Mouse (Mus musculus) liver, embryonic 16.5 days (tissue): ENCODE measurements around the gene RPS10-NUDT3. TPM values are rescaled to one million over a fixed set of nuclear protein-coding genes. Genes with fewer than 3 reads are reported as not detected.

Experiments
- ATAC-seq: fragments of 200-750 bp; cut with Nextera tagmentation; 2 replicates; pipeline ENCODE4 v1.8.0; 2017; ENCODE audit warnings: low read depth, mild to moderate bottlenecking, moderate number of reproducible peaks, moderate library complexity
- H3K27ac ChIP-seq: fragments of 300-500 bp; sonication (generic); 2 replicates; pipeline ENCODE4 v1.5.1; 2014; ENCODE audit warnings: mild to moderate bottlenecking, low read length
- H3K27me3 ChIP-seq: fragments of 300-500 bp; sonication (generic); 2 replicates; pipeline ENCODE4 v1.6.1; 2014; ENCODE audit warnings: low read depth, low read length, mixed read lengths; ENCODE audit not compliant: control insufficient read depth, insufficient read depth
- H3K36me3 ChIP-seq: fragments of 300-500 bp; sonication (generic); 2 replicates; pipeline ENCODE4 v1.6.1; 2014; ENCODE audit warnings: mild to moderate bottlenecking; ENCODE audit not compliant: control insufficient read depth, insufficient read depth
- H3K4me1 ChIP-seq: fragments of 300-500 bp; sonication (generic); 2 replicates; pipeline ENCODE4 v1.6.1; 2014; ENCODE audit warnings: low read depth, low read length, mixed read lengths; ENCODE audit not compliant: control insufficient read depth
- H3K4me2 ChIP-seq: fragments of 300-500 bp; sonication (generic); 2 replicates; pipeline ENCODE4 v1.6.1; 2014; ENCODE audit warnings: low read depth, low read length, mixed read lengths
- H3K4me3 ChIP-seq: fragments of 300-500 bp; sonication (generic); 2 replicates; pipeline ENCODE4 v1.5.1; 2014; ENCODE audit warnings: low read depth, mild to moderate bottlenecking, low read length
- H3K9ac ChIP-seq: fragments of 300-500 bp; sonication (generic); 2 replicates; pipeline ENCODE4 v1.6.1; 2014; ENCODE audit warnings: low read depth, low read length
- H3K9me3 ChIP-seq: fragments of 300-500 bp; sonication (generic); replicated peaks from 2 replicates; pipeline ENCODE4 v1.6.1; 2016; ENCODE audit warnings: low read length; ENCODE audit not compliant: control insufficient read depth
- WGBS: fragments of 180-500 bp; shearing (Covaris S2); extraction: QIAGEN DNeasy Blood & Tissue Kit; methylation state at CpG from one replicate; pipeline ENCODE4 v1.1.7; 2014; ENCODE audit not compliant: insufficient replicate concordance; 5-methylcytosine and 5-hydroxymethylcytosine counted together
- polyA plus RNA-seq: library from polyadenylated mRNA; unstranded; fragments of >200 nt; fragmentation: Nextera tagmentation; extraction: Ambion mirVana; gene quantifications from 2 replicates; pipeline ENCODE4 v1.2.1, GENCODE M21; 2015

The RPS10-NUDT3 gene
- polyA plus RNA-seq, 1 experiment from 2014 or later: not detected

DNA sequence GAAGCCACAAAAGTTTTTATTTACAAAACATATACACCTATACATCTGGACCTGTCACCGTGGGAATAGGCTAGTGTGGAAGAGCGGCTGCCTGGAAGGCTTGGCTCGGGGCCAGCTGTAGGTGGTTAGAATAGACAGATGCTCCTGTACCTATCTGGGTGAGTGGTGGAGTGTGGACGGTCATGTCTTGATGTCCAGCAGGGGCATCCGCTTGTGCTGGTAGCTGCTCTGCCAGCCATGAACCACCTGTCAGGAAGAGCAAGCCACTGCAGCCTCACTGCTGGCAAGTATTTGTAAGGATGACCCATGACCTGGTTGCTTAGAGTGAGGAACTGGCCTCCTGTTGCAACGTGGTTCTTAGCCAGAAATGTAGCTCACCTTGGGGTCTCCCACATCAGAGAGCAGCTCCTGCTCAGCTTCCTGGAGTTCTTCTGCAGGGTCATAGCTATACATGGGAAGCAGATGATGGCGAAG, 71.2 kb downstream of the RPS10-NUDT3 start:
- Histone ChIP-seq H3K4me1 (peaks cover 48% of the 10 kb centered on the region), H3K36me3 (peaks cover 4% of the 10 kb centered on the region; the same call in 1 of the 2 replicates), H3K27ac (no peak overlapping the region), H3K4me3 (no peak overlapping the region), H3K9me3 (no peaks in the 10 kb centered on the region), H3K9ac (no peak overlapping the region), H3K27me3 (no peaks in the 10 kb centered on the region), H3K4me2 (no peak overlapping the region)
- no peak for ATAC-seq
- 48% methylated on average over 7 of the region's 7 CpGs for WGBS

DNA sequence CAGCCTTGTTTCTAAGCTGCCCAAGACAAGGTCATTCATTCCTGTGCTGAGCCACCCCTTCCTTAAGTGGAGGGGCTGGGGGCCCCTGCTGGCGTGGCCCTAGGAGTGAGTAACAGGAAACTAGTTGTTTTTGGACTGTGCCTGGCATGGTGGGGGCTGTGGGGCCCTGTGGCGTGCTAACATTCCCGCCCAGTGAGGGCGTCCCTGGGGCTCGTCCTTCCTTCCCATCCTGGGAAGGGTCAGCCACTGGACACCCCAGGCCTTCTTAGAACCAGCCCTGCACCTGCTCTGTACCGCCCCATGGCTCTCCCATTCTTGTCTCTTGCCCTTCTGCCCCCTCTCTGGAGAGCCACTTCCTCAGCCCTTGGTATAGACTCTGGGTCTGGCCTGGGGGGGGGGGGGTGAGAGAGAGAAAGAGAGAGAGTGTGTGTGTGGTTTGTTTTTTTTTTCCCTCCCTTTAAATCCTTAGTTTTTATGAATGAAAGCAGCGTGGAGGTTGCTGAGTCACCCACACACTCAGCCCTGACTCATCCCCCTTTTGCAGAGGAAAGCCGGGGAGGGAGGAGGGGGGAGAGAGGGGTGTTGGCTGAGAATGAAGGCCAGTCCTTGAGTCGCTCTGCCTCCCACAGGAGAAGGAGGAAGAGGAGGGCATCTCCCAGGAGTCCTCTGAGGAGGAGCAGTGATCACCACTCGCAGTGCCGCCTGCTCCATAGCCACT, 73.1 kb downstream of the RPS10-NUDT3 start:
- Histone ChIP-seq H3K27me3 (no peaks in the 10 kb centered on the region), H3K4me2 (no peak overlapping the region), H3K4me3 (no peak overlapping the region), H3K36me3 (peaks cover 4% of the 10 kb centered on the region; the same call in 1 of the 2 replicates), H3K9ac (no peak overlapping the region), H3K4me1 (peaks cover 61% of the 10 kb centered on the region), H3K9me3 (no peaks in the 10 kb centered on the region), H3K27ac (no peak overlapping the region)
- WGBS: 39% methylated on average over 9 of the region's 11 CpGs
- no peak for ATAC-seq

DNA sequence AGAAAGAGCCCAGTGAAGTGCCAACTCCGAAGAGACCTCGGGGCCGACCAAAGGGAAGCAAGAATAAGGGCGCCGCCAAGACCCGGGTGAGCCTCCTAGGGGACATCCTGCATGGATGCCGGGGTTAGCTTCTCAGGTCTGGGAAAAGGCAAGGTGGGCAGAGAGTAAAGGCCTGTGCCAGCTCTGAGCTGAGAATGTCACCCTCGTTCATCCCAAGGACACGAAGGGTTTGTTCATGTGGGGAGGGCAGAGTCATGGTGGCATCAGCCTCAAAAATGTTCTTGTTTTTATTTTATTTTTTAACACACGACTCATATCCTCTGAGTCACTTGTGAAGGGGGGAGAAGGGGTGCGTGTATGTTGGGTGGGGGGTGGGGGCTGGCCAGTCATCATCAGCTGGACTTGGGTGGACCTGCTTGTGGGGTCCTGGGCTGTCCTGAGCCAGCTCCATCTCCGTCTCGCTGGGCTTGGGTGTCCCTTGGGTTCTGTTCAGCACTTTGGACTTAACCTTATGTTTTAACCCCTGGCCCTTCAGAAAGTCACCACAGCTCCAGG, 74.0 kb downstream of the RPS10-NUDT3 start:
- Histone ChIP-seq H3K9me3 (no peaks in the 10 kb centered on the region), H3K9ac (no peak overlapping the region), H3K27me3 (no peaks in the 10 kb centered on the region), H3K4me1 (peaks cover 56% of the 10 kb centered on the region), H3K4me2 (no peak overlapping the region), H3K27ac (no peak overlapping the region), H3K4me3 (no peak overlapping the region), H3K36me3 (peaks cover 4% of the 10 kb centered on the region; the same call in 1 of the 2 replicates)
- ATAC-seq: no peak
- 72% methylated on average over 13 of the region's 13 CpGs for WGBS

DNA sequence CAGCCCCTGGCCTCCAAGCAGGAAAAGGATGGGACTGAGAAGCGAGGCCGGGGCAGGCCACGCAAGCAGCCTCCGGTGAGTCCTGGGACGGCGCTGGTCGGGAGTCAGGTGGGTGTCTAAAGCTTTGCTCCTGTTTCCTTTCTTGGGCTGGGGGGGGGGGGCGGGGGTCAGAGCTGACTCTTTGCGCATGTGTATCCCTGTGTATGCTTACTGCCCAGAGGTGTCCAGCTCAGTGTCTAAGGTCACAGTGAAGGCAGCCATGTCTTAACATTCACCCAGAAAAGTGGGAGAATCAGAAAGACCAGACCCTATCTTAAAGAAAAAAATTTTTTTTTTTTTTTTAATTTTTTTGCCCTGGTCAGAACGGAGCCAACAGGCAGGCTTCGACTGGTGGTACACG, 75.4 kb downstream of the RPS10-NUDT3 start:
- no peak for ATAC-seq
- Histone ChIP-seq H3K36me3 (peaks cover 4% of the 10 kb centered on the region; the same call in 1 of the 2 replicates), H3K4me3 (no peak overlapping the region), H3K27ac (no peak overlapping the region), H3K4me2 (peak overlapping the region; percentile 92; the same call in 1 of the 2 replicates), H3K9me3 (no peaks in the 10 kb centered on the region), H3K27me3 (no peaks in the 10 kb centered on the region), H3K9ac (no peak overlapping the region), H3K4me1 (peaks cover 56% of the 10 kb centered on the region)
- 39% methylated on average over 11 of the region's 12 CpGs for WGBS

DNA sequence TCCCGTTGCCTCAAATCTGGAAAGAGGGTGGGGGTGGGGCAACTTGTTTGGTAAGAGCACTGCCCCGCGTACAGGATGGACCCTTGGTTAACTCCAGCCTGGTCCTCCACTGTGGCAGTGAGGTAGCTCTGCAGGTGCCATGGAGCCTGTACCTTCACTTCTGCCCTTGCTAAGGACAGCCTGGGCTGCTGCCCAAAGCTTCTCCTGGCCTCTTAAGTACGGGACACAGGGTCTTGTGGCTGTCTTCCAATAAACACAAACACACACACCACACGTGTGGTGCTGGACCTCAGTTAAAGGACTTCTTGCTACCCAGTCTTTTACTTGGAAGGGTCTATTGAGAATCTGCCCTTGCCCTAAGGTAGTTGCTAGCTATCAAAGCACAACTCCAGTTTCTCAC, 76.2 kb downstream of the RPS10-NUDT3 start:
- Histone ChIP-seq H3K4me1 (peaks cover 54% of the 10 kb centered on the region), H3K27me3 (no peaks in the 10 kb centered on the region), H3K36me3 (peaks cover 4% of the 10 kb centered on the region; the same call in 1 of the 2 replicates), H3K27ac (no peak overlapping the region), H3K4me2 (peak overlapping the region; percentile 92), H3K9ac (no peak overlapping the region; the same call in 1 of the 2 replicates), H3K9me3 (no peaks in the 10 kb centered on the region), H3K4me3 (peak overlapping the region; percentile 81)
- no peak for ATAC-seq
- under 1% methylated on average over 5 of the region's 5 CpGs for WGBS

DNA sequence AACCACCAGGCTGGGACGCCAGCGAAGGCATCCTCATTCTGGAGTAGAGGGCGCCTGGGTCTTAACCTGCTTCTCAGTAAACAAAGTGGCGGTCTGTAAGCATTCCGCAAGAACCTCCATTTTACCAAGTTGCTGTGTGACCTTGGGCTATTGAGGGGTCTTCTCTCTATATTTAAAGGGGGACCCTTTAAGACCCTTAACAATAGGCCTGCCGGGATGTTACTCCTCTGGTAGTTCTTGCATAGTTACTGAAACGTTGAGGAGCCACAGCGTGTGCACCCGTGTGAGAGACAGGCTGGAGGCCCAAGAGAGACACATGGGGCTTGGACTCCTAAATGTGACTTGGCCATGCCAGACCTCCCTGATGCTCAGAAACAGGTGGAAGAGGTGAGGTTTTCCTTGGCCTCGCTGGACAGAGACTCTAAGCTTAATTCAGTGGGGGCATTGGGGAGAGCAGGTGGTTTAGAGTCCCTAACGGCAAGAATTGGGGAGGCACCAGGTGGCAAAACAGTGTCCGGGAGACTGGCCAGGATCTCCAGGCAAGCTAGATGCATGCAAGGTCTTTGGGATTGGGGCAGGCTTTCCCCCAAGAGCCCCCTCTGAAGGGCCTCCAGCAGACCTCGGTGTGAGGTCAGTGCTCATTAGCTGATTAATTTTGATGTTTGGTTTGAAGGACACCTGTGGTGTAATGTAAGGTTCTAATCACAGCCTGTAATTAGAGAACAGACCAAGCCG, 76.9 kb downstream of the RPS10-NUDT3 start:
- H3K4me3 ChIP-seq: peak overlapping the region; percentile 81
- H3K9ac ChIP-seq: peak overlapping the region; percentile 83
- H3K36me3 ChIP-seq: peaks cover 4% of the 10 kb centered on the region; the same call in 1 of the 2 replicates
- peak overlapping the region; percentile 92 for H3K27ac ChIP-seq
- no peak for ATAC-seq
- peaks cover 50% of the 10 kb centered on the region for H3K4me1 ChIP-seq
- H3K27me3 ChIP-seq: no peaks in the 10 kb centered on the region
- WGBS: 2% methylated on average over 14 of the region's 14 CpGs
- H3K4me2 ChIP-seq: peak overlapping the region; percentile 92
- no peaks in the 10 kb centered on the region for H3K9me3 ChIP-seq

DNA sequence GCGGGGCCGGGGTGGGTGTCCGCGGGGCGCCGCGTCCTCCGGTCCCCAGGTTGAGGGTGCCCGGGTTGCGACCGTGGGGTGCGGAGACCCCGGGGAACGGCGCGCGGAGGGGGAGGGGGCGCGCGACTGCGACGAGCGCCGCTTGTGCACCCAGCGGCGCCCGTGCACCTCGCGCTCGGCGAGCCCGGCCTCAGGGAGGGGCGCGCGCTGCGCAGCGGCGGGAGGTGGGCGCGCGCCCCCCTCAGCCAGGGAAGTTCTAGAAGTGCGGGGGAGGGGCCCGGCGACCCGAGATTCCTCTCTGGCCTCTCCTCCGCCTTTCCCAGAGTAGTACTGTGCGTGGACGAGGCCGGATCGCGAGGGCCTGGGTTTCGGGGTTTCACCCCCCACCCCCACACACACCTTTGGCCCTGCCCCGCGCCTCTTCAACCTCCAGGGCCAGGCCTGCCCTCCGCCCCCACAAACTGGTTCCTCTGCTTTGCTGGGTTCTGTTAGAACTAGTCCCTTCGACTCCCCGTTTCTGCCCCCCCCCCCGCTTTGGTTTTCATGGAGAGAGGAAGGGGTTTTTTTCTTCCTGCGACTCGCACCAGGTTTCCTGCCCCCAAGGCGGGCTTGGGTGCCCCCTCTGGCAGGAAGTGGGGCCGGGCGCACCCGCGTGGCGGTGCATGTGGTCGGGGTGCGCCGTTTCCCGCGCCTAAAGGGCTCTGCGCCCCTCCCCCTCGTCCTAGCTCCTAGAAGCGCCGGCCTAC, 77.7 kb downstream of the RPS10-NUDT3 start:
- WGBS: under 1% methylated on average over 50 of the region's 75 CpGs
- H3K4me3 ChIP-seq: peak overlapping the region; percentile 81
- peaks cover 4% of the 10 kb centered on the region; the same call in 1 of the 2 replicates for H3K36me3 ChIP-seq
- no peaks in the 10 kb centered on the region for H3K9me3 ChIP-seq
- peak overlapping the region; percentile 92 for H3K4me2 ChIP-seq
- peak overlapping the region; percentile 83 for H3K9ac ChIP-seq
- peak; percentile 9 for ATAC-seq
- H3K27me3 ChIP-seq: no peaks in the 10 kb centered on the region
- peaks cover 53% of the 10 kb centered on the region for H3K4me1 ChIP-seq
- H3K27ac ChIP-seq: peak overlapping the region; percentile 92

DNA sequence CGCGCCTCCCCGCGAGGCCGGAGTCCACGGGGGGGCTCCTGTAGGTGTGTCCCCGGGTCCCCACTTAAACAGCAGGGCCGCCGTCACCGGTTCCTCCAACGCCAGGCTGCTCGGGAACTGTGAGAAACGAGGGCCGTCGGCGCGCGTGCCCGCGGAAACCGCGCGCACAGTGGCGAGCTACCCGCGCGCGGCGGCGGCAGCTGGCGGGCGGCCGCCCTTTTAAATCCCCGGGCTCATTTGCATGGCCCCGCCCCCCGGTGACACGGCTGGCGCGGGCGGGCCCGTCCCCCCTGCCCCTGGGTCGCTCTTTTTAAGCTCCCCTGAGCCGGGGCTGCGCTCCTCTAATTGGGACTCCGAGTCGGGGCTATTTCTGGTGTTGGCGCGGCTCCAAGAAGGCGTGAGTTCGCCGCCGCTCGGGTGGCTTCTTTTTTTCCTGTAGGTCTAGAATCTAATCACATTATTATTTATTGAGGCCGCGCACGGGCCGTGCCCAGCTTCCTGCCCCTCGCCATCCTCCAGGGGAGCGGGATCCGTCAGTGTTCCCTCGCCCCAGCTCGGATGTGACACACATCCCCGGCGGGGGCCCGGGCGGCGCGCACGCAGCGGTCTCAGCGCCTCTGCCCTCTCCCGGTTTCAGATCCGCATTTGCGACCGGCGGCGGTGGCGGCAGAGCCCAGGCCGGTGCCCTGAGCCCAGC, 78.6 kb downstream of the RPS10-NUDT3 start, which contains the start of gene Hmga1:
Gene Hmga1, plus strand, starts transcription at position 183 of the 697 bp plus-strand sequence.
- peak; percentile 74 for ATAC-seq
- peak within 1 kb of the TSS; percentile 81 for H3K4me3 ChIP-seq
- H3K27ac ChIP-seq: peak within 1 kb of the TSS; percentile 92
- peaks cover under 1% of the 10 kb centered on the region; the same call in 1 of the 2 replicates for H3K36me3 ChIP-seq
- under 1% methylated on average over 79 of the region's 79 CpGs for WGBS
- H3K9me3 ChIP-seq: no peaks in the 10 kb centered on the region
- peak within 1 kb of the TSS; percentile 83 for H3K9ac ChIP-seq
- peaks cover 46% of the 10 kb centered on the region for H3K4me1 ChIP-seq
- H3K27me3 ChIP-seq: no peaks in the 10 kb centered on the region
- H3K4me2 ChIP-seq: peak within 1 kb of the TSS; percentile 92
